Mouse (Mus musculus) G1E (cell line): ENCODE results near the gene Nectin2. TPM values are rescaled to one million over a fixed set of nuclear protein-coding genes. Genes with fewer than 3 reads are reported as not detected.

Source experiments
- ATAC-seq: 2 replicates; pipeline ENCODE4 v1.8.0; 2016; ENCODE audit warnings: mild to moderate bottlenecking; ENCODE audit not compliant: insufficient number of reproducible peaks, poor library complexity, low FRiP score, severe bottlenecking; ENCODE audit errors: extremely low read depth
- DNase-seq: peaks from one replicate; pipeline ENCODE4 v3.0.0; 2012; ENCODE audit warnings: low spot score
- H3K27me3 ChIP-seq: 2 replicates; pipeline ENCODE4 v1.6.1; 2012; ENCODE audit warnings: mild to moderate bottlenecking, low read length, inconsistent platforms; ENCODE audit not compliant: insufficient read depth
- H3K36me3 ChIP-seq: replicated peaks from 2 replicates; pipeline ENCODE3; 2012; ENCODE audit warnings: mild to moderate bottlenecking, inconsistent platforms
- H3K4me1 ChIP-seq: 2 replicates; pipeline ENCODE4 v1.6.1; 2012; ENCODE audit warnings: low read depth, low read length, inconsistent platforms, mixed read lengths; ENCODE audit not compliant: insufficient read depth
- H3K4me3 ChIP-seq: 2 replicates; pipeline ENCODE4 v1.5.1; 2012; ENCODE audit warnings: low read depth, mild to moderate bottlenecking, inconsistent platforms, low read length, moderate library complexity, mixed read lengths
- H3K9me3 ChIP-seq: replicated peaks from 2 replicates; pipeline ENCODE4 v1.6.1; 2012; ENCODE audit warnings: inconsistent platforms
- CTCF ChIP-seq: IDR thresholded peaks from 2 replicates; pipeline ENCODE4 v1.5.1; 2012; ENCODE audit warnings: low read depth, low read length, inconsistent platforms, mixed read lengths
- GATA1 ChIP-seq: IDR thresholded peaks from 2 replicates; pipeline ENCODE4 v1.6.1; 2012; ENCODE audit warnings: borderline replicate concordance, low read length, inconsistent platforms, mixed read lengths
- GATA2 ChIP-seq: IDR thresholded peaks from 2 replicates; pipeline ENCODE4 v1.6.1; 2012; ENCODE audit warnings: low read depth, low read length, inconsistent platforms, borderline replicate concordance
- POLR2AphosphoS5 ChIP-seq: IDR thresholded peaks from 2 replicates; pipeline ENCODE4 v1.6.1; 2012; ENCODE audit warnings: low read depth, low read length, inconsistent platforms; ENCODE audit not compliant: insufficient replicate concordance
- TAL1 ChIP-seq: conservative IDR thresholded peaks from 2 replicates; pipeline ENCODE4 v1.6.1; 2012; ENCODE audit warnings: low read depth, low read length, inconsistent platforms, mixed read lengths
- polyA plus RNA-seq: library from polyadenylated mRNA; stranded (reverse); fragments of >175 nt; gene quantifications from 2 replicates; pipeline ENCODE4 v1.2.3, GENCODE M21; 2012
- total RNA-seq, 2 experiments: library from RNA; stranded (forward) in 1 of 2; stranded (reverse) in 1 of 2; fragments of 200-1000 nt in 1 of 2; fragments of >200 nt in 1 of 2; fragmentation: Nextera tagmentation in 1 of 2; gene quantifications; 2 replicates each; pipeline ENCODE4 v1.2.3; 2014 to 2017

Nectin2 gene
- total and polyA plus RNA-seq, 3 experiments, result 9.7 to 34.9 (median 17.2) TPM

DNA sequence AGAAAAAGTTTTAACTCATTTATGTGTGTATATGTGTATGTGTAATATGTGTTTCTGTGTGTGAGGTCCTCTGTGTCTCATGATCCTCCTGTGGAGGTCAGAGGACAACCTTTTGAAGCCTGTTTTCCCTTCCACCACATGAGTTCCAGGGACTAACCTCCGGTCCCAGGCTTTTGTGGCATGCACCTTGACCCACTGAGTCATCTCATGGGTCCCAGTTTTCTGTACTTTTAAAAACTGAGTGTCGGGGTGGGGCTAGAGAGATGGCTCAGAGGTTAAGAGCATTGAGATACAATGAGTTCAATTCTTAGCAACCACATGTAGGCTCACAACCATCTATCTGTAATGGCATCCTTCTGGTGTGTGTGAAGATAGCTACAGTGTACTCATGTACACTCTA lies 69.6 kb downstream of the Nectin2 start:
- peaks cover 12% of the 10 kb centered on the region; the same call in 1 of the 2 replicates for H3K27me3 ChIP-seq
- H3K4me3 ChIP-seq, result no peak overlapping the region
- ATAC-seq (no peak), DNase-seq (no peak)
- no peaks in the 10 kb centered on the region for H3K9me3 ChIP-seq
- no peaks in the 10 kb centered on the region for H3K36me3 ChIP-seq
- TF ChIP-seq GATA2, result no peak
- no peak for TF ChIP-seq GATA1
- no peak for TF ChIP-seq CTCF
- TF ChIP-seq POLR2AphosphoS5, result no peak
- peaks cover 20% of the 10 kb centered on the region for H3K4me1 ChIP-seq

DNA sequence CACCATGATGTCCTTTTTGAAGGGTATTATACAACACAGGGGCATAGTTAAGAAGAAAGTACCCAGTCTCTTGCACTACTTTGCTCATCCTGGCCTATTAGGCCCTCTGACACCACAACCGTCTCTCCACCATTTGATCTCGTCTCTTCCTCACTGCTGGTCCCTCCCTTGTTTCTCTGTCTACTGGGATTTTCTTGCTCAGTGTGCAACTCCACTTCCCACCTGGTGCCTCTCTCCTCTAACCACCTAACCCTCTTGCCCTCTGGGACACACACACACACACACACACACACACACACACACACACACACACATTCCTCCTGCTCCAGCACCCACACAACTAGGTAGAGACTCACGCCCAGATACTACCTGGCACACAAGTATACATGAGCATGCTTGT lies 71.4 kb downstream of the Nectin2 start:
- no peak for DNase-seq
- H3K9me3 ChIP-seq, result no peaks in the 10 kb centered on the region
- peaks cover 17% of the 10 kb centered on the region for H3K4me1 ChIP-seq
- no peak for TF ChIP-seq CTCF
- TF ChIP-seq GATA1, result no peak
- TF ChIP-seq POLR2AphosphoS5, result no peak
- no peak for TF ChIP-seq GATA2
- no peaks in the 10 kb centered on the region for H3K36me3 ChIP-seq
- ATAC-seq, result no peak
- H3K27me3 ChIP-seq, result peaks cover 8% of the 10 kb centered on the region; the same call in 1 of the 2 replicates
- H3K4me3 ChIP-seq, result no peak overlapping the region

DNA sequence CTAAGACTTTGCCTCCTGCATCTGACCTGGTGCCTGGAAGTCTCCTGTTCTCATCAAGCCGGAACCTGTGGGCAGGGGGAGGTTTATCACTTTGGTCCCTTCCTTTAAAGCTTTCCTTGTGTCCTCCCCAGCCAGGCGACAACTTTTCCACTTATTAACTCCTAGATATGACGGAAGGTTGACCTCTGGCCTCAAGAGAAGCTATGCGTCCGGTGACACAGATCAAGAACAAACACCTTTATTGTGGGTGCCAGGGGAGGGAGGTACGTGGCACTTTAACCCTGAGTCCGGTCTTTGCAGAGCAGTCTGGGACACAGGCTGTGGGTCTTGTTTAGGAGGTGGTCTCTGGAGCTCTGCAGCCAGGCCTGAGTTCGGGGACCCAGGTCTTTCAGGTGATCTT lies 72.4 kb downstream of the Nectin2 start, which contains the start of gene Apoc2:
Gene Apoc2 (minus strand): TSS at position 70 of the 400 bp plus-strand sequence.
- H3K9me3 ChIP-seq, result no peaks in the 10 kb centered on the region
- no peak for ATAC-seq
- no peaks in the 10 kb centered on the region for H3K36me3 ChIP-seq
- DNase-seq, result no peak
- H3K4me3 ChIP-seq, result no peak within 1 kb of the TSS
- peaks cover 8% of the 10 kb centered on the region; the same call in 1 of the 2 replicates for H3K27me3 ChIP-seq
- TF ChIP-seq POLR2AphosphoS5, result no peak
- TF ChIP-seq GATA1, result no peak
- no peak for TF ChIP-seq GATA2
- H3K4me1 ChIP-seq, result peaks cover 16% of the 10 kb centered on the region

DNA sequence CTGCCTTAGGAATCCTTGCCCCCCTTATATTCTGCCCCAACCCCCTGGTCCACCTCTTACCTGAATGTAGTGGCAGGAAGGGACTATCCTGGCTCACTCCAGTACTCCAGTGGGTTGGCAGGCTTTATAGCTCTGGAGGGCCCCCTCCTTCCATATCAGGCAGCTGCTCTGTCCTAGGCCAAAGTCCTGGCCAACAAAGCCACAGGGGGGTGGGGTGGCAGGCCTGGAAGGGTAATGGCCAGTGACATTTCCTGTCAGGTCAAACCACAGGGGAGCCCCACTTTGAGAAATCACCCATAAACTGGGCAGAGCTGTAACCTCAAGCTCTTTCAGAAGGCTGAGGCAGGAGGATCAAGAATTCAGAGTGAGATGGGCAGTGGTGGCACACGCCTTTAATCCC lies 73.6 kb downstream of the Nectin2 start:
- no peak overlapping the region for H3K4me3 ChIP-seq
- H3K27me3 ChIP-seq, result peaks cover 8% of the 10 kb centered on the region; the same call in 1 of the 2 replicates
- H3K4me1 ChIP-seq, result peaks cover 16% of the 10 kb centered on the region
- H3K36me3 ChIP-seq, result no peaks in the 10 kb centered on the region
- no peaks in the 10 kb centered on the region for H3K9me3 ChIP-seq
- no peak for ATAC-seq
- TF ChIP-seq CTCF (no peak), GATA1 (no peak), POLR2AphosphoS5 (no peak), TAL1 (no peak), GATA2 (no peak)
- no peak for DNase-seq

DNA sequence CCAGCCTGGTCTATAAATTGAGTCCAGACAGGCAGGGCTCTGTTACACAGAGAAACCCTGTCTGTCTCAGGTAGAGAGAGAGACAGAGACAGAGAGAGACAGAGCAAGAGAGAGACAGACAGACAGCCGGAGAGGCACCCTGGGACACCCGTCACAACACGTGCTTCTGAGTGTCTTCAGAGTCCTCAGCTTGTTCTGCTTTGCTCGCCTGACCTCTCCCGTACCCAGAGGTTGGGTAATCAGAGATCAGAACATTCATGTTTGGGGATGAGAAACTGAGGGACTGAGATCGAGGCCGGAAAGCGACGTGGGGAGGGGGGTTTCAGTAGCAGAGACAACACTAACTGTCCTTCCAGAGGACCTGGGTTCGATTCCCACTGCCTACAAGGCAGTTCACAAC lies 74.5 kb downstream of the Nectin2 start:
- H3K9me3 ChIP-seq, result no peaks in the 10 kb centered on the region
- ATAC-seq (no peak), DNase-seq (no peak)
- peaks cover 14% of the 10 kb centered on the region; the same call in 1 of the 2 replicates for H3K4me1 ChIP-seq
- no peak overlapping the region for H3K4me3 ChIP-seq
- H3K27me3 ChIP-seq, result peaks cover 8% of the 10 kb centered on the region; the same call in 1 of the 2 replicates
- no peak for TF ChIP-seq CTCF
- no peak for TF ChIP-seq TAL1
- no peak for TF ChIP-seq GATA2
- no peak for TF ChIP-seq POLR2AphosphoS5
- TF ChIP-seq GATA1, result no peak
- H3K36me3 ChIP-seq, result no peaks in the 10 kb centered on the region

DNA sequence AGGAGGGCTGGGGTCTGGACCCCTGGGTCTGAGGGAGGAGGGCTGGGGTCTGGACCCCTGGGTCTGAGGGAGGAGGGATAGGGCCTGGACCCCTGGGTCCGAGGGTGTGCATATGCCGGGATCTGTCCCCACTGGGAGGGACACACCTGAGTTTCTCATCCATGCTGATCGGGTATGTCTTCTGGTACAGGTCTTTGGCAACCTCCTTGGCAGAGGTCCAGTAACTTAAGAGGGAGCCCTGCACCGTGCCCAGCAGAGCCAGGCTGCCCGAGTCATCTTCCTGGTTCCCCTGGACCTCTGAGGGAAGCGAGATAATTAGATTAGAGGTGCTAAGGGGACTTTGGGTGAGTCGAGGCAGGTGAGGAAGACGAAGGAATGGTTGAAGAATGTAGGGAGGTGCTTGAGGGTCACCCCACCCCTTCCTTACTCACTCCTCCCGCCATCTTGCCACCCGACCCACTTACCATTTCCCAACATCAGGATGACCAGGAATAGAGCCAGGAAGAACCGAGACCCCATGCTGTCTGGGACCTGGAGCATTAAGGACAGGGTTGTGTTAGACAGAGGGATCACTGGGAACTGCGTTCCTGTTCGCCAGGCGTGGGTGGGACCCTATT lies 77.1 kb downstream of the Nectin2 start:
- ATAC-seq, result no peak
- H3K4me3 ChIP-seq, result no peak overlapping the region
- peaks cover 29% of the 10 kb centered on the region for H3K4me1 ChIP-seq
- TF ChIP-seq GATA1 (no peak), POLR2AphosphoS5 (no peak), TAL1 (no peak), GATA2 (no peak), CTCF (no peak)
- peaks cover 5% of the 10 kb centered on the region; the same call in 1 of the 2 replicates for H3K27me3 ChIP-seq
- no peak for DNase-seq
- H3K36me3 ChIP-seq, result no peaks in the 10 kb centered on the region
- no peaks in the 10 kb centered on the region for H3K9me3 ChIP-seq
